Mouse (Mus musculus) limb, embryonic 10.5 days (tissue): ENCODE results near the gene Htr2b. TPM values are rescaled to one million over a fixed set of nuclear protein-coding genes. Genes with fewer than 3 reads are reported as not detected.

ENCODE experiments used
- DNase-seq: peaks from one replicate; pipeline ENCODE4 v3.0.0-alpha.2; 2017; ENCODE audit warnings: low spot score
- H3K27ac ChIP-seq: fragments of 300-500 bp; sonication (generic); 2 replicates; pipeline ENCODE4 v1.5.1; 2016; ENCODE audit warnings: mild to moderate bottlenecking
- H3K27me3 ChIP-seq: fragments of 300-500 bp; sonication (generic); 2 replicates; pipeline ENCODE4 v1.6.1; 2016; ENCODE audit warnings: low read depth, mild to moderate bottlenecking; ENCODE audit not compliant: poor library complexity, severe bottlenecking
- H3K36me3 ChIP-seq: fragments of 300-500 bp; sonication (generic); 2 replicates; pipeline ENCODE4 v1.6.1; 2016; ENCODE audit warnings: mild to moderate bottlenecking, moderate library complexity
- H3K4me1 ChIP-seq: fragments of 300-500 bp; sonication (generic); 2 replicates; pipeline ENCODE4 v1.6.1; 2016
- H3K4me3 ChIP-seq: fragments of 300-500 bp; sonication (generic); 2 replicates; pipeline ENCODE4 v1.5.1; 2016; ENCODE audit warnings: mild to moderate bottlenecking, moderate library complexity
- H3K9me3 ChIP-seq: fragments of 300-500 bp; sonication (generic); replicated peaks from 2 replicates; pipeline ENCODE4 v1.6.1; 2016; ENCODE audit warnings: mild to moderate bottlenecking
- WGBS: fragments of 180-500 bp; shearing (Covaris S2); methylation state at CpG from one replicate; pipeline ENCODE4 v1.1.7; 2016; 5-methylcytosine and 5-hydroxymethylcytosine counted together
- polyA plus RNA-seq: library from polyadenylated mRNA; unstranded; fragments of >200 nt; fragmentation: Nextera tagmentation; extraction: Ambion mirVana; gene quantifications from 2 replicates; pipeline ENCODE4 v1.2.1, GENCODE M21; 2016

The Htr2b gene
- polyA plus RNA-seq: 0.28 and 0.50 TPM in 2 replicates

DNA sequence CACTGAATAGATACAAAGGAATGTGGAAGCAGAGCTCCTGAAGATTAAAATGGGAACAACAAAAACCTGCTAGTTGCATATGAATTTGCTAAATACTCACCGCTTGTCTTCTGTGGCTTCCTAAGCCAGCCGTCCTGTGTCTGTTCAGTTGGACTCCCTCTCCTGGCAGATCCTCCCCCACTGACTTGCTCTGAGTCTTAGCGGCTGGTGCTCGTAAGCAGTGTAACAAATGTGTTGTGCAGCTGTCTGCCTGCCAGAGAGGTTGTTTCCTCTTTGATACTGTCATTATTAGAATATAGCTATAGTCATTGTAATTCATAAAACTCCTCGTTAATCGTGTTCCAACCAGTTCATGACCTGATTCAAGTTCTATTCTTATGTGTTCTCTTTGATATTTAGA lies at the start of gene Htr2b:
Htr2b (minus strand) TSS at position 192 of the 400 bp plus-strand sequence.
- Histone ChIP-seq H3K4me3 (no peak within 1 kb of the TSS), H3K27me3 (no peaks in the 10 kb centered on the region), H3K27ac (no peak within 1 kb of the TSS), H3K9me3 (no peaks in the 10 kb centered on the region), H3K4me1 (no peaks in the 10 kb centered on the region), H3K36me3 (peaks cover 29% of the 10 kb centered on the region)
- no peak for DNase-seq
- 79% methylated on average over 6 of the region's 6 CpGs for WGBS

DNA sequence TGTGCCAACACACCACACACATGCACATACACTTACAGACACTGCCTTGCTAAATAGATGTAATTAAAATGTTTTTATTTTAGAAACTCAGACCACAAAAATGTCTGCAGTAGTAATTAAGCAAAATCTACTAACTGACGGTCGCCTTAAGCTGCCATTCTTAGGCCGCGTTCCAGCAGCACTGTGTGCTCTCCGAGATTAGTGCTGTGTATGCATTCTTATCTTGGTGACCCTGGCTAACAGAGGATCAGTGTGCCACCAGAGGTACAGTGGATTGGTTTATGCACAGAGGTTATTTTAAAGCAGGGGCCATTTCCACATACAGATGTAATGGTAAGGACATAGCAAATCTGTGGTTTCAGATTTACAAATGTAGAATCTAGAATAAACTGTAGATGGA lies 49.3 kb upstream of the Htr2b start:
- Histone ChIP-seq H3K36me3 (peaks cover 61% of the 10 kb centered on the region), H3K27ac (no peak overlapping the region), H3K4me1 (no peaks in the 10 kb centered on the region), H3K4me3 (no peak overlapping the region), H3K9me3 (no peaks in the 10 kb centered on the region), H3K27me3 (no peaks in the 10 kb centered on the region)
- DNase-seq: no peak
- WGBS: 96% methylated on average over 5 of the region's 5 CpGs

DNA sequence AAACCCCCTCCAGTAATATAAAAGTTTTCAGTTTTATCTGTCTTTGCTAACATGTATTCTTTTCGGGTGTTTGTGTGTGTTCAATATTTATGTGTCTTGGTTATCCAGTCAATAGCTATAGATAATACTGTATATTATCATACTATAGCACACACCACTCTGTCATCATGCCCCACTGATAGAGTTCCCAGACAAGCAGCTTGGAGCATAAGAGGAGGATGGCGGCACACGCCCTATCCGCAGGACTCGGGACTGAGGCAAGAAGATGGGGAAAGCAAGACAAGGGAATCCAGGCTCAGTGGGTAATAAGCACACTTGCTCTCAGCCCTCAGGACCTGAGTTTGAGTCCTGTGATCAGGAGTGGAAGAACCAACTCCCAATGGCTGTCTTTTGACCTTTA lies 48.7 kb upstream of the Htr2b start:
- Histone ChIP-seq H3K4me3 (no peak overlapping the region), H3K9me3 (no peaks in the 10 kb centered on the region), H3K36me3 (peaks cover 62% of the 10 kb centered on the region), H3K27me3 (no peaks in the 10 kb centered on the region), H3K4me1 (peaks cover 5% of the 10 kb centered on the region), H3K27ac (no peak overlapping the region)
- no peak for DNase-seq
- 96% methylated on average over 5 of the region's 5 CpGs for WGBS

DNA sequence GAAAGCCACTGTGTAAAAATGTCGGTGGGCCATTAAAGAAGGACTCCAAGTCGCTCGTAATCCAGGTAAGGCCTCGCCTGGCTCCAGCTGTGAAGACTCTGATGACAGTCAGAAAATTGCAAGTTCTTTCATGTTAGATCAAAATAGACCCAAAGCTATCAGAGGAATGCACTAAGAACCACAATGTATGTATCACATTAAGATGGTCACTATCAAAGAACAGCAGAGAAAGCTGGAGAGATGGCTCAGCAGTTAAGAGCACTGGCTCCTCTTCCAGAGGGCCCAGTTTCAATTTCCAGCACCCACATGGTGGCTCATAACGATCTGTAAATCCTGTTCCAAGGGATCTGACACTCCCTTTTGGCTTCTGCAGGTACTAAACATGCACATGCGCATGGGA lies 48.3 kb upstream of the Htr2b start:
- Histone ChIP-seq H3K36me3 (peaks cover 59% of the 10 kb centered on the region), H3K9me3 (no peaks in the 10 kb centered on the region), H3K4me3 (no peak overlapping the region), H3K27me3 (no peaks in the 10 kb centered on the region), H3K4me1 (peaks cover 9% of the 10 kb centered on the region), H3K27ac (no peak overlapping the region)
- WGBS: 90% methylated on average over 6 of the region's 6 CpGs
- no peak for DNase-seq

DNA sequence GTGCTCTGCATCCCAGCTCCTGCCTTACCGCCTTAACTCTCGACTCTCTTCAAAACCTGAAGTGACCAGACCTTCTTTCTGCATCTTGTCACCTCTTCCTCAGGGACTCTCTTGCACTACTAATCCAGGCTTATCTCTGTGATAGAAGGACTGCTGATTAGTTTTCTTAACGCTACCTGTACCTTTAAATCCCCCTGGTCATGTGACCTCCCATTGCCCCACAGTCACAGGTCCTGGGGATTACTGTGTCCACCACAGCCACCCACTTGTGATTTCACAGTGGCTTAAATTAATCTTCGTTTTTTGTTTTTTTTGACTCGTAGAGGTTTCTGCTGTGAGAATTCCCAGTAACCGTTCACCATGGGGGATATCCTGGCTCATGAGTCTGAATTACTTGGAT lies 44.8 kb upstream of the Htr2b start:
- H3K36me3 ChIP-seq: peaks cover 27% of the 10 kb centered on the region
- no peaks in the 10 kb centered on the region for H3K27me3 ChIP-seq
- 92% methylated on average over 6 of the region's 6 CpGs for WGBS
- H3K4me3 ChIP-seq: no peak overlapping the region
- DNase-seq: no peak
- no peaks in the 10 kb centered on the region for H3K9me3 ChIP-seq
- peaks cover 16% of the 10 kb centered on the region for H3K4me1 ChIP-seq
- H3K27ac ChIP-seq: no peak overlapping the region

DNA sequence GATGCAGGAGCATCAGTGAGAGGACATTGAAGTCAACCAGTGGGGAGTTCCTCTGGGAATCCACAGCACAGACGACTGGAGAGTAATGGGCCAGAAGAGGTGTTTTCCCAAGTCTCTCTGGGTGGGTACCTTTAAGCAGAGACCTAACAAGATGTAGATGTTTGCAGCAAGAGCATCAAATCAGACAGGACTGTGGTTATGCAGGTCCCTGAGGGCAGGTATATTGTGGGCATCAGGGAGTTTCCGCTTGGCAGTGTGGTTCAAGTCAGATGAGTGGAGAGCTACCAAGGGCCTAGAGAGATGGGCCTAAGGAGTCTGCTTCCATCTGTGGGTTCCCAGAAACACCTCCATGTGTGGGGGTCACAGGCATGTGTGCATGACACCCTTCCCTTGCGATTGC lies 44.3 kb upstream of the Htr2b start:
- Histone ChIP-seq H3K4me1 (peaks cover 16% of the 10 kb centered on the region), H3K36me3 (peaks cover 22% of the 10 kb centered on the region), H3K27ac (no peak overlapping the region), H3K9me3 (no peaks in the 10 kb centered on the region), H3K4me3 (0 out of 2 replicates have a peak overlapping the region, but pooled peaks have one; percentile 88), H3K27me3 (no peaks in the 10 kb centered on the region)
- no peak for DNase-seq
- 85% methylated on average over 3 of the region's 3 CpGs for WGBS

DNA sequence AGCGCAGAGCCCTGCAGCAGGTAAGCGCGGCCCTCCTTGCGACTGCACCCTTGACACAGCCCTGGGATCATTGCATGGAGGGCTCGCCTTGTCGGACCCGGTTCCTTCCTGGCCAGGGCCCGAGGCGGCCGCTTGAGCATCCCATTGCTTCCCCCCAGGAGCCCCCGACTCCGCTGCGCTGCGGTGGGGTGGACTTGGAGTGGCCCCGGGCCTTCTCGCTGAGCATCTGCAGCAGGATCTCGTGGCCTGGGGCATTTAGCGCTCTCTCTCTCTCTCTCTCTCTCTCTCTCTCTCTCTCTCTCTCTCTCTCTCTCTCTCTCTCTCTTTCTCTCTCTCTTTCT lies 43.0 kb upstream of the Htr2b start:
- Histone ChIP-seq H3K36me3 (peaks cover 9% of the 10 kb centered on the region; the same call in 1 of the 2 replicates), H3K9me3 (no peaks in the 10 kb centered on the region), H3K4me3 (peak overlapping the region; percentile 88), H3K4me1 (peaks cover 16% of the 10 kb centered on the region), H3K27ac (peak overlapping the region; percentile 88), H3K27me3 (no peaks in the 10 kb centered on the region)
- WGBS: under 1% methylated on average over 18 of the region's 18 CpGs
- no peak for DNase-seq

DNA sequence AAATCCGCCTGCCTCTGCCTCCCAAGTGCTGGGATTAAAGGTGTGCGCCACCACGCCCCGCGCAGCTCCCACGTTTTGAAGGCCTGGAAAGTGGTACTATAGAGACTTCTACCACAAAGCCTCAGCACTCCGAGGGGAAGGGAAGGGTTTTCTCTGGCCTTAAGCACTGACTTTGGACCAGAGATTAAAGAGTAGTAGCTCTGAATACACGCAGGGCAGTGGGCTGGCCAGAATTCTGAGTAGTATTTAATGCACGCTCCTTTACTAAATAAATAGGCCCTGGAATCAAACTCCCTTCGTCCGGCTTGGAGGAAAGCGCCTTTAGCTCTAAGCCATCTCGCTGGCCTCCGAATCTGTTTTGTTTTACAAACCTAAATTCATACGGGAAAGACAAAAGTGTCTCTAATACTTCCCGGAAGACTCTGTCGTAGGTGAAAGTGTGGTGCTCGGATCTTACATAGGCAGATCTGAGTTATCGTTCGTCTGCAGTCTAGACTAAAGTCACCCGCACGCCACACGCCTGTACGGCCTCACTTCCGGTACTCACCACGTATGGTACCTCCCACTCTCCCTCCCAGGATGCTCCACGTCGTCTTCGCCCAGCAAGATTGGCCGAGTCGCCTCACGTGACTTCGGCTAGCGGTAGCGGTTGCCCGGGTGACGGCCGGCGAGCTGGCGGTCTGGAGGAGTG lies 42.5 kb upstream of the Htr2b start, which contains the start of gene Armc9:
Armc9 (plus strand) TSS at position 648 of the 691 bp plus-strand sequence.
- WGBS: 5% methylated on average over 40 of the region's 40 CpGs

DNA sequence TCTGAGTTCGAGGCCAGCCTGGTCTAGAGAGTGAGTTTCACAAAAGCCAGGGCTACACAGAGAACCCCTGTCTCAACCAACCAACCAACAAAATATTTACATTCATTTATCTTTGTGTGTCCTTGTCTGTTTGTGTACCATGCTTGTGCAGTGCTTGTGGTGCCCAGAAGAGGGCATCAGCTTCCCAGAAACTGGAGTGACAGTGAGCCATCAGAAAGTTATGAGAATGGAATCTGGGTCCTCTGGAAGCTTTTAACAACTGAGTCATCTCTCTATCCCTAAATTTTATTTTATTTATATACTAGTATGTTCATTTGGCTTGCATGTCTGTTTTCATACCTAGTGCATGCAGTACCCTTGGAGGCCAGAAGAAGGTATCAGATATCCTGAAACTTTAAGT lies 40.8 kb upstream of the Htr2b start:
- H3K4me3 ChIP-seq: no peak overlapping the region
- H3K27ac ChIP-seq: no peak overlapping the region
- no peaks in the 10 kb centered on the region for H3K27me3 ChIP-seq
- no peaks in the 10 kb centered on the region for H3K9me3 ChIP-seq
- 97% methylated on average over 1 of the region's 1 CpGs for WGBS
- peaks cover 16% of the 10 kb centered on the region for H3K4me1 ChIP-seq
- H3K36me3 ChIP-seq: 0 out of 2 replicates have a peak, but pooled peaks cover 2% of the 10 kb centered on the region
- DNase-seq: no peak

More for the DNA sequence above, 42.5 kb upstream of the Htr2b start, which contains the start of gene Armc9:
- Histone ChIP-seq H3K27me3 (no peaks in the 10 kb centered on the region), H3K36me3 (peaks cover 7% of the 10 kb centered on the region; the same call in 1 of the 2 replicates), H3K9me3 (no peaks in the 10 kb centered on the region), H3K27ac (peak within 1 kb of the TSS; percentile 88), H3K4me1 (peaks cover 16% of the 10 kb centered on the region), H3K4me3 (peak within 1 kb of the TSS; percentile 88)
- DNase-seq: peak; percentile 96

DNA sequence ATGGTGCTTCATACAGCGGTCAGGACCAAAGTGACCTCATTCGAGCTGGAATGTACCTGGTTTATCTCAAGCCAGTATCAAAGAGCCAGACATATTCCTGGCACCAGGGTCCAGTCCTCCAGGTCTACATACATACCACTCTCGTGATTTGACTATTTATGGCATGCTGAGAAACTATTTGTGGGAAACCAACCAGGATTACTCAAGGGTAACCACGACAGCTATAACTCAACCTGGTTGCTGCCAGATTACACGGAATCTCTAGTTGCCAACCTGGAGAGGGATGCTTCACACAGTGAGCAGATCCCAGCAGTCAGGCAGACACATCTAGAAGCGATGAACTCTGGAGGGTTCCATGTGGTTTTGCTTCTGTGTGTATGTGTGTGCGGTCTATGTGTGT lies 39.6 kb upstream of the Htr2b start:
- DNase-seq: no peak

DNA sequence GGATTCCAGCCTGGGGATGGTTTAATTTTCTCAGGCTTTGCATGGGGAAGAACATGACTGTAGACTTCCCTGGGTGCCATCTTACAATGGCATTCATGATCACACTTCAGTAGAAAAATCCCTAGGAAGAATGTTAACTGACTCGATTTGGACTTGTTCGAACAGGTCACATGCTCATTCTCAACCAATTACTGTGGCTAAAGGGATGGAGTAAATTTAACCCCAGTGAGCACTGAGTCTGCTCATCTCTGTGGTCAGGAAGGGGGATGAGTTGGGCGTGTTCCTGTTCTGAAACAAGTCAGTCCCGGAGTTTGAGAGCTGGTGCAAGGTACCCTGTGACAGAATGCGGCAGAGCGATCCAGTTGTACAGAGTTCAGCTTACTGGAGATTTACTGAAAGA lies 39.2 kb upstream of the Htr2b start:
- WGBS: 82% methylated on average over 6 of the region's 6 CpGs
- Histone ChIP-seq H3K9me3 (no peaks in the 10 kb centered on the region), H3K4me1 (peaks cover 15% of the 10 kb centered on the region), H3K36me3 (0 out of 2 replicates have a peak, but pooled peaks cover 1% of the 10 kb centered on the region), H3K27me3 (no peaks in the 10 kb centered on the region), H3K27ac (no peak overlapping the region), H3K4me3 (no peak overlapping the region)
- DNase-seq: no peak

More for the DNA sequence above, 39.6 kb upstream of the Htr2b start:
- H3K4me3 ChIP-seq: no peak overlapping the region
- H3K4me1 ChIP-seq: peaks cover 16% of the 10 kb centered on the region
- no peak overlapping the region for H3K27ac ChIP-seq
- H3K9me3 ChIP-seq: no peaks in the 10 kb centered on the region
- H3K27me3 ChIP-seq: no peaks in the 10 kb centered on the region
- 0 out of 2 replicates have a peak, but pooled peaks cover 2% of the 10 kb centered on the region for H3K36me3 ChIP-seq
- WGBS: 88% methylated on average over 7 of the region's 7 CpGs

DNA sequence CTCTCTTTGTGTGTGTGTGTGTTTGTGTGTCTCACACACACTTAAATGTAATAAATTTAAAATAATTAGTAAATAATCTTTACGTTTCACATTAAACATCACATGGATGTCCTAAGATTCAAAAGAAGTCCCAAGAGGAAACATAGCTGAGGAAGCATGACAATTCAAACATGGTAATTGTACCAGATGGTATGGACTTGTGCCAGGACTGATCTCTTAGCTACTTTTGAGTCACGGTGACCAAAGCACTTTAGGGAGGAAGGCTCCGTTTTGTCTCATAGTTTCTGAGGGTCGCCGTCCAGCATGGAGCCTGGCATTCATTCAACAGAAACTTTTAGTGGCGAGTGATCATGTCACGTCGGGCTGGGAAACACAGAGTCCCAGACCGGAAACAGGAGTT lies 36.4 kb upstream of the Htr2b start:
- Histone ChIP-seq H3K4me3 (no peak overlapping the region), H3K27ac (no peak overlapping the region), H3K4me1 (no peaks in the 10 kb centered on the region), H3K27me3 (no peaks in the 10 kb centered on the region), H3K9me3 (no peaks in the 10 kb centered on the region), H3K36me3 (no peaks in the 10 kb centered on the region)
- WGBS: 92% methylated on average over 9 of the region's 9 CpGs
- DNase-seq: no peak

DNA sequence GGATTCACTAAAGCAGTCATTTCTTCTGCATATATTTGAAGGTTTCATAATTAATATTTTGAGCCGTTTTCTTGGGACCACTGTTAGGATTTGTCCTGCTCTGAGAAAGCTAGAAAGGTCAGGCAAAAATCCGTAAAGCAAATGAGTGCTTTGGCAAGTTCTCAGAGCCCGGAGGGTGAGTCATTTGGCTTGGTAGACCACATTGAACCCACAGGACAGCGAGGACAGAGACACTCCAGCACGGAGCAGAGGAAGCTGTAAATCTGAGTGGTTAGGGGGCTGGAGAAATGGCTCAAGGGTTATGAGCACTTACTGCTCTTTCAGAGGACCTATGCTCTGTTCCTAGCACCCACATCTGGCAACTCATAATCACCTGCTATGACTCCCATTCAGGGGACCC lies 35.8 kb upstream of the Htr2b start:
- WGBS: 69% methylated on average over 5 of the region's 5 CpGs

More for the DNA sequence above, 35.8 kb upstream of the Htr2b start:
- H3K4me3 ChIP-seq: no peak overlapping the region
- H3K27me3 ChIP-seq: no peaks in the 10 kb centered on the region
- H3K36me3 ChIP-seq: 0 out of 2 replicates have a peak, but pooled peaks cover under 1% of the 10 kb centered on the region
- H3K27ac ChIP-seq: no peak overlapping the region
- no peaks in the 10 kb centered on the region for H3K4me1 ChIP-seq
- no peak for DNase-seq
- H3K9me3 ChIP-seq: no peaks in the 10 kb centered on the region
